Mouse (Mus musculus): ENCODE data around the gene 1700013H16Rik.
"Not testable (repeated sequence)": the region's sequence is repeated elsewhere in the genome, so short reads cannot be mapped to it uniquely, and the experiment has no call there.

The 1700013H16Rik gene

GRCm38 (mm10) chrX:53757736-53758135 is at the start of gene 1700013H16Rik:
1700013H16Rik (minus strand) TSS chrX:53757831.
- no peak for DNase-seq

- DNase-seq = no peak
Observed at GRCm38 (mm10) chrX:53799074-53799473, 41.4 kb upstream of the 1700013H16Rik start.

DNA sequence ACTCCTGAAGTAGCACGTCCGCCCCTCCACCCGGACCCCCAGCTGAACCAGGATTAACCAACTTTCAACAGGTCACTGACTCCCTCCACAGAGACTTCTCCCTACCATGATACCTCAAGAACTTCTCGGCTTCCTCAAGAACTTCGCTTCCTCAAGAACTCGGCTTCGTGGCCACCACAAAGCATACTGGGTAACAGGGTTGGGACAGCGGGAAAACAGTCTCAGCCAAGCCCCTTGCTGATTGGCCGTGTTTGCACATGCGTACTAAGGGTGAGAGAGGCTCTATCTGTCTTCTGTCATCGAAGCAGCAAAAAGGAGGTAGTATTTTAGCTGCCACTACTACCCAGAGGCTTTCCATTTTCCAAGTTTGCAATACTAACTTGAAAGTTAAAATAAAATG is 39.9 kb upstream of the 1700013H16Rik start, which contains the start of gene Xlr:
Xlr (minus strand) TSS at position 188 of the 400 bp plus-strand sequence.
- DNase-seq = not testable (repeated sequence)

- no peak for DNase-seq
Observed at GRCm38 (mm10) chrX:53776276-53776675, 18.6 kb upstream of the 1700013H16Rik start, which contains the start of gene Zfp36l3. Zfp36l3 (minus strand) TSS chrX:53776394.

- DNase-seq = no peak
Observed at GRCm38 (mm10) chrX:53752851-53753250, 4.8 kb downstream of the 1700013H16Rik start.

DNA sequence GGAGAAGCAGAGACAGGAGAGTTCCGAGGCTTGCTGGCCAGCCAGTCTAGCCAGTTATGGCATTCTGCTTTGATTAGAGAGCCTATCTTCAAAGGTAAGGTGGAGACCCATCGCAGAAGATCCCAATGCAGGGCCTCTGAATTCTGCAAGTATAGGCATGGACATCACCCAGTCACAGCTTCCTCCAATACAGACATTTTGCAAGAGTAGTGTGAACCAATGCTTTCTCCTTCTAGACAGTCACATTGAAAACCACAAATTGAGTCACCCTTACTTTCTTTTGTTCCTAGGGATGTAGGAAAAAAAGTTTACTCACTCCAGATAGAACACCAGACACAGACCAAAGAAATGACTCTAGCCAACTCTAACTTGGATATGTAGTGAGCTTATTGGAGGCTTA is 28.7 kb downstream of the 1700013H16Rik start:
- DNase-seq = no peak

DNA sequence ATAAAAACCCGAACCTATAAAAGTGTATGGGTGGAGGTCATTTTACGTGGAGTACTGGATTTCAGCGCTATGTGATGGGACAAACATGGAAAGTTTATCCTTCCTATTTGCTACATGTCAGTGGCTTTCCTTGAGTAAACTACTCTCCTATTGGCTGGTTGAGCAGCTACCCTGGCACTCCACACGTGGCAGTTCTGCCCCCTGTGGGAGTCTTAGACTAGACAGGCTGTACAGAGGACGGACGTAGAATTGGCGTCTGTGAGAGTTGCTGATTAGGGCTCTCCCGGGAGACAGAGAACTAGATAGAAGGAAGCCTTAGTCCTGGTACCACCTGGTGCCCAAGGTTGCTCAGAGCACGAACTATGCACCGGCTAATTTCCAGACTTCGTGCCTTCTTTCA is 33.0 kb downstream of the 1700013H16Rik start, which contains the start of gene 4930502E18Rik:
4930502E18Rik (plus strand) TSS at position 231 of the 400 bp plus-strand sequence.
- DNase-seq = no peak

DNA sequence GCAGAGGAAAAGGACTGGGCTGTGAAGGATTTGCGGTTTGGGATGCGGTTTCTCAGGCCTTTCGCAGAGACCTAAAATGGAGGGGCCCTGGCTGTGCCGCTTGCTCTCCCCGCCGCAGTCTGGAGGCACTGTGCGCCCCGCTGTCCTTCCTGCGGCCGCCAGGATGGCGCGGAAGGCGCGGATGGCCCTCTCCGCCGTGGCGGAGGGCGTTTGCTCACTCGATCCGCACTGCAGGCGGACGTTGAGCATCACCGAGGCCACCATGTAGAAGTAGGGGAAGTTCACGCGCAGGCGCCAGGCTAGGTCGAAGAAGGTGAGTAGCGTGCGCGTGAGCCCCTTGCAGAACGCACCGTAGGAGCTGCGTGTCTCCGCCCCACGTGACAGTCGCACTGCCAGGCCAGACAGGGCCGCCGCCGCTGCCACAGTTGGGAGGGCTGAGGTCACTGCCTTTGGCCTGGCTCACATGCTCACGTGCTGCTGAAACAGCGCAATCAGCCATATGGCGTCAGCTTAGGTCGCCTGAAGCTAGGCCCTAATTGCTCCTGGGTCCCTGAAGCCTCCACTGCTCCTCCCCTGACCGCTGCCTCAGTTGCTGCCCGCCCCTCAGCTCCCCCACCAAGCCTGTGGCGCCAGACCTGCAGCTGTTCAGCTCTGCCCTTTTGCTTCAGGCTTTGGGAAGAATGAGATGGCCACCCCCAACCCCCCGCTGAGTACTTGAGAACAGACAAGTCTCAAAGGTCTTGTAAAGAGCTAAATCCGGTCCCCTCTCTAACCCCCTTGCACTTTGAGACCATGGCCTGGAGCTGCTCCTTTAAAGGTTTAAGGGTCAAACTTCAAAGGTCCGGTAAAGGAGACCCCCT is 41.1 kb downstream of the 1700013H16Rik start:
- no peak for DNase-seq

DNA sequence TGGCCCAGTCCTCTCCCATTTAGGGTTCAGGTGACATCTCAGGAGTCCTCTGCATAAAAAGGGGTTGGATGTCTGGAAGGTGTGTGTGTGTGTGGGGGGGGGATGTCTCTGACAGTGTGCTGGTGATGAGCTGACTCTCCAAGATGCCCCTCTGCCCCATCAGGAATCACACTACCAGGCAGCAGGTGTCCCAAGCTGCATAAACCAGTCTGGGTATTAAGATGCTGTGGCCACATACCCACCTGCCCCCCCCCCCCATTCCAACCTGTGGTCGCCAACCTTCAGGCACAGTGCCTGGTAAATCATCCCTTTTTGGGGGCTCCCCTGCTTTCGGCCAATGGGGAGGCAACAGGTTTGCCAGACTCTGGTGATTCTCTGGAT is 41.7 kb downstream of the 1700013H16Rik start:
- DNase-seq = no peak

GRCm38 (mm10) chrX:53702673-53703072 is 55.0 kb downstream of the 1700013H16Rik start:
- DNase-seq = no peak

DNA sequence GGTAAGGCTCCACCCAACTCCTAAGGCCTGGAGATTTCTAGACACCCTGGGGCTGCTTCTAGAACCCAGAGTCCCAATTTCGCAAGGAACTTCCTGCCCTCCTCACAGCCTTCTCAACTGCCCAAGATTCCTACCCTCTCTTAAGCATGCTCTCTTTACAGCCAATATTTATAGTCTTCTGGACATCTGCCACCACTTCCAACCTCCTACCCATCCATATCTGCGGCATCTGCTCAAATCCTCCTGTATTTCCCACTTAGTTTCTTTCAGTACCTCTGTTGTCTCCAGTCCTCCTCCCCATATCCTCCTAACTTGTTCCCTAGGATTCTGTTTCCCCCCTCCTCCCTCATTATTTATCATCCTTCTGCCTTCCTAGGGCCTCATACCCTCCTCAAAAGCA is 58.4 kb downstream of the 1700013H16Rik start:
- DNase-seq = no peak

DNA sequence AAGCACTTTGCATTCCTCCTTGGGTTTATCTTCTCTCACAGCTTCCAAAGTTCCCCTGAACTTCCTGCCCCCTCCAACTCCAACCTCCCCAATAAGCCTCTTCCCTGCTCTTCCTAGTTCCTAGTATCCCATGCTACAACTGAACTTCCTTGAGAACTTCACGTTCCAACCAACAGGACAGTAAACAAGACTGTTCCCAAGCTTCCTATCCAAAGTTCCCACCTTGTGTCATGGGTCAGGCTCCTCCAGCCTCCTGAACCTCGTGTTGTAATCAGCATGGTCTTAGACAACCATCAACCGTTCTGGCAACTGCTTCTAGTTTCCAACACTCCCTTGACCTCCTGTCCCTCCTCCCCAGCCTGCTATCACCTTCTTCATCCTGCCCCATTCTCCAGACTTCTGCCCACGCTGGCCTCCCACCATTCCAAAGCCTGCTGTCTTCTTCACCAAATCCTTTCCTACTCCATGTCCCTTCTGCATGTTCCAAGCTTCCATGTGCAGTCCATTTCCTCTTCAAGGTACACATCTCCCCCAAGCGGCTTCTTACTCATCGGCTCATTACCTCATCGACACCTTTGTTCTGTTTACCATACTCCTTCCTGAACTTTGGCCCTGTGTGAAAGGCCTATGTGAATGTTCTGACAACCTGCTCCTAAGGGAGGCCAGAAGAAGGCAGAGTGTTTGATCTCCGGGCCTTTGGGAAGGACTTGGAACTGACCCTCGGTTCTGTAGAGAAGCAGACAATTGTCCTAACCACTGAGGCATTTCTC is 63.4 kb downstream of the 1700013H16Rik start:
- DNase-seq = no peak

GRCm38 (mm10) chrX:53693141-53693540 is 64.5 kb downstream of the 1700013H16Rik start:
- no peak for DNase-seq

Measured in thymus, adult 18-20 months (tissue).